Comparison of ENCODE assay signal across 9 mouse cellular contexts in genomic region chr13:117219871-117220500, GRCm38 (mm10). TPM values are rescaled to one million over a fixed set of nuclear protein-coding genes. Genes with fewer than 3 reads are reported as not detected.
DNase-seq lines count a peak whose midpoint lies in the region; ATAC-seq and TF ChIP-seq lines count a peak whose summit lies in the region.
"Had no signal": no experiment of that assay in that cellular context is flagged by ENCODE, and none has a peak within 500 bp of the region (broad histone marks: within the 10 kb centered on the region; RNA-seq: fewer than 3 reads in every experiment).

No protein-coding gene starts in this region.

- H3K9me3 ChIP-seq in heart, embryonic 10.5 days: no peaks in the 10 kb centered on the region
- H3K9me3 ChIP-seq in ES-Bruce4 (replicated peaks; ENCODE audit: control insufficient read depth, insufficient read depth, low read length, poor library complexity, severe bottlenecking): no peaks in the 10 kb centered on the region
- no peaks in the 10 kb centered on the region for H3K9me3 ChIP-seq in forebrain, embryonic 15.5 days
- no peaks in the 10 kb centered on the region for H3K9me3 ChIP-seq in liver, embryonic 15.5 days (replicated peaks)

- peak overlapping the region; percentile 82 for H3K4me2 ChIP-seq in forebrain, embryonic 15.5 days (replicated peaks)
- peak overlapping the region; percentile 61 for H3K4me2 ChIP-seq in liver, embryonic 15.5 days

- ATAC-seq in forebrain, embryonic 15.5 days (replicated peaks): peak; percentile 12
- peak; percentile 19; the same call in 1 of the 2 replicates for ATAC-seq in liver, embryonic 15.5 days (ENCODE audit: insufficient read depth)

- no peak for DNase-seq in heart, embryonic 10.5 days (ENCODE audit: low spot score)
- DNase-seq in heart, postnatal 10 days: no peak
- no peak for DNase-seq in yolk sac, embryonic 10.5 days (ENCODE audit: low spot score)
- no peak for DNase-seq in left cerebral cortex, postnatal 14 days (ENCODE audit: low spot score in 2 of 2)
- no peak for DNase-seq in spleen, postnatal 36 days (ENCODE audit: low spot score in 2 of 2)

- H3K9ac ChIP-seq in ES-Bruce4 (ENCODE audit: low read depth, poor library complexity, severe bottlenecking): peak overlapping the region; percentile 97
- peak overlapping the region; percentile 92 for H3K9ac ChIP-seq in forebrain, embryonic 15.5 days (replicated peaks)
- H3K9ac ChIP-seq in liver, embryonic 15.5 days: no peak overlapping the region

- TF ChIP-seq EP300 in ES-Bruce4 (IDR thresholded peaks at IDR 0.05; ENCODE audit: insufficient read depth, low read depth, low read length): no peak

- peak overlapping the region; percentile 94 for H3K27ac ChIP-seq in heart, embryonic 10.5 days
- peak overlapping the region; percentile 92 for H3K27ac ChIP-seq in ES-Bruce4 (ENCODE audit: insufficient read depth, low read length)
- H3K27ac ChIP-seq in forebrain, embryonic 15.5 days (replicated peaks): peak overlapping the region; percentile 56
- no peak overlapping the region for H3K27ac ChIP-seq in liver, embryonic 15.5 days (replicated peaks)

- intact Hi-C loops in heart, postnatal 10 days (cut with DNase I): no loop called here
- intact Hi-C loops in left cerebral cortex, postnatal 14 days (cut with DNase I): no loop called here

- 4% methylated on average over 16 of the region's 16 CpGs for WGBS in heart, embryonic 10.5 days
- WGBS in forebrain, embryonic 15.5 days: 3% methylated on average over 16 of the region's 16 CpGs
- 15% methylated on average over 16 of the region's 16 CpGs for WGBS in liver, embryonic 15.5 days (ENCODE audit: insufficient replicate concordance)

- peaks cover 18% of the 10 kb centered on the region for H3K4me1 ChIP-seq in heart, embryonic 10.5 days
- H3K4me1 ChIP-seq in ES-Bruce4 (ENCODE audit: control insufficient read depth, insufficient read depth, low read length): peaks cover 9% of the 10 kb centered on the region
- H3K4me1 ChIP-seq in forebrain, embryonic 15.5 days: peaks cover 15% of the 10 kb centered on the region
- H3K4me1 ChIP-seq in liver, embryonic 15.5 days (replicated peaks): peaks cover 8% of the 10 kb centered on the region; the same call in 1 of the 2 replicates

- TF ChIP-seq POLR2A in ES-Bruce4 (IDR thresholded peaks at IDR 0.05; ENCODE audit: insufficient read depth, low read length): no peak

- H3K27me3 ChIP-seq in heart, embryonic 10.5 days (ENCODE audit: insufficient read depth, poor library complexity, severe bottlenecking): no peaks in the 10 kb centered on the region
- no peaks in the 10 kb centered on the region for H3K27me3 ChIP-seq in ES-Bruce4 (ENCODE audit: control insufficient read depth, insufficient read depth, low read length, poor library complexity, severe bottlenecking)
- no peaks in the 10 kb centered on the region for H3K27me3 ChIP-seq in forebrain, embryonic 15.5 days
- H3K27me3 ChIP-seq in liver, embryonic 15.5 days: peaks cover 40% of the 10 kb centered on the region

- TF ChIP-seq CTCF in ES-Bruce4 (IDR thresholded peaks at IDR 0.05; ENCODE audit: low read depth, low read length): no peak

- H3K4me3 ChIP-seq in heart, embryonic 10.5 days: peak overlapping the region; percentile 85
- peak overlapping the region; percentile 97 for H3K4me3 ChIP-seq in ES-Bruce4 (ENCODE audit: low read depth, low read length)
- peak overlapping the region; percentile 92 for H3K4me3 ChIP-seq in forebrain, embryonic 15.5 days
- peak overlapping the region; percentile 56 for H3K4me3 ChIP-seq in liver, embryonic 15.5 days (replicated peaks)

- no peaks in the 10 kb centered on the region for H3K36me3 ChIP-seq in heart, embryonic 10.5 days
- no peaks in the 10 kb centered on the region for H3K36me3 ChIP-seq in ES-Bruce4 (ENCODE audit: control insufficient read depth, insufficient read depth, low read length, poor library complexity, severe bottlenecking)
- H3K36me3 ChIP-seq in forebrain, embryonic 15.5 days: no peaks in the 10 kb centered on the region
- H3K36me3 ChIP-seq in liver, embryonic 15.5 days (replicated peaks): no peaks in the 10 kb centered on the region

RNA-seq across cellular contexts. Expression of gene Gm17509, which starts 0.9 kb away (rescaled TPM):
- 0.27 and 0.36 TPM in 2 replicates for polyA plus RNA-seq in heart, embryonic 10.5 days (2016; fragmentation: Nextera tagmentation; extraction: Ambion mirVana)
- not detected for total RNA-seq in heart, postnatal 10 days (2021)
- polyA plus RNA-seq in ES-Bruce4 (2011; ENCODE audit: insufficient read depth, insufficient read length, low read depth, missing spikeins): 0.27 and 0.58 TPM in 2 replicates
- 0.34 and 0.59 TPM in 2 replicates for polyA plus RNA-seq in forebrain, embryonic 15.5 days (2015; fragmentation: Nextera tagmentation; extraction: Ambion mirVana)
- 0.03 TPM in 1 of 2 replicates, not detected in the other for polyA plus RNA-seq in liver, embryonic 15.5 days (2015; fragmentation: Nextera tagmentation; extraction: Ambion mirVana)
- total RNA-seq in left cerebral cortex, postnatal 14 days (2021): under 1 TPM; 0.66 to 0.72 TPM
- total RNA-seq: gastrocnemius, postnatal 14 days had no signal

RNA-seq across cellular contexts. Expression of gene Emb, which starts 11.7 kb away (rescaled TPM):
- 26.6 and 44.9 TPM in 2 replicates for polyA plus RNA-seq in heart, embryonic 10.5 days (2016; fragmentation: Nextera tagmentation; extraction: Ambion mirVana)
- total RNA-seq in heart, postnatal 10 days (2021): 10 to 100 TPM; 13.2 to 14.3 TPM
- 135 and 137 TPM in 2 replicates for polyA plus RNA-seq in ES-Bruce4 (2011; ENCODE audit: insufficient read depth, insufficient read length, low read depth, missing spikeins)
- 6.8 and 10.2 TPM in 2 replicates for polyA plus RNA-seq in forebrain, embryonic 15.5 days (2015; fragmentation: Nextera tagmentation; extraction: Ambion mirVana)
- 15.4 and 20.4 TPM in 2 replicates for polyA plus RNA-seq in liver, embryonic 15.5 days (2015; fragmentation: Nextera tagmentation; extraction: Ambion mirVana)
- total RNA-seq in left cerebral cortex, postnatal 14 days (2021): 10 to 100 TPM; 21.5 to 25.3 TPM
